ENCODE assay signal across 10 mouse cellular contexts in genomic region chr16:18620201-18620600, GRCm38 (mm10). TPM values are rescaled to one million over a fixed set of nuclear protein-coding genes. Genes with fewer than 3 reads are reported as not detected.
DNase-seq lines count a peak whose midpoint lies in the region; ATAC-seq and TF ChIP-seq lines count a peak whose summit lies in the region.
"Had no signal": no experiment of that assay in that cellular context is flagged by ENCODE, and none has a peak within 500 bp of the region (broad histone marks: within the 10 kb centered on the region; RNA-seq: fewer than 3 reads in every experiment).

No protein-coding gene starts in this region.

- no peak overlapping the region for H3K9ac ChIP-seq in hindbrain, embryonic 11.5 days (ENCODE audit: low read depth, low read length)
- H3K9ac ChIP-seq in embryonic facial prominence, embryonic 11.5 days (replicated peaks; ENCODE audit: low read length), result no peak overlapping the region
- H3K9ac ChIP-seq in limb, embryonic 13.5 days, result no peak overlapping the region

- no peak for ATAC-seq in hindbrain, embryonic 11.5 days (ENCODE audit: low FRiP score)
- no peak for ATAC-seq in embryonic facial prominence, embryonic 11.5 days (replicated peaks; ENCODE audit: insufficient number of reproducible peaks, low FRiP score, low TSS enrichment, low read depth)
- ATAC-seq in limb, embryonic 13.5 days (ENCODE audit: low FRiP score, low read depth), result no peak

- H3K27ac ChIP-seq in hindbrain, embryonic 11.5 days (ENCODE audit: low read depth, low read length), result no peak overlapping the region
- H3K27ac ChIP-seq in hindbrain, embryonic 10.5 days, result no peak overlapping the region
- no peak overlapping the region for H3K27ac ChIP-seq in embryonic facial prominence, embryonic 11.5 days (replicated peaks; ENCODE audit: low read depth, low read length)
- H3K27ac ChIP-seq in limb, embryonic 13.5 days, result no peak overlapping the region

- WGBS in hindbrain, embryonic 11.5 days, result 20% methylated on average over 6 of the region's 6 CpGs
- 21% methylated on average over 6 of the region's 6 CpGs for WGBS in hindbrain, embryonic 10.5 days
- WGBS in embryonic facial prominence, embryonic 11.5 days, result 14% methylated on average over 6 of the region's 6 CpGs
- WGBS in limb, embryonic 13.5 days, result 27% methylated on average over 6 of the region's 6 CpGs

- no peak overlapping the region; the same call in 1 of the 2 replicates for H3K4me3 ChIP-seq in hindbrain, embryonic 11.5 days (ENCODE audit: low read depth, low read length)
- no peak overlapping the region for H3K4me3 ChIP-seq in hindbrain, embryonic 10.5 days
- peak overlapping the region; percentile 79 for H3K4me3 ChIP-seq in E14TG2a.4 (replicated peaks; ENCODE audit: low read length)
- H3K4me3 ChIP-seq in embryonic facial prominence, embryonic 11.5 days (ENCODE audit: low read depth, low read length), result peak overlapping the region; percentile 48; the same call in 1 of the 2 replicates
- H3K4me3 ChIP-seq in limb, embryonic 13.5 days, result peak overlapping the region; percentile 56

- peak overlapping the region; percentile 79 for H3K4me2 ChIP-seq in hindbrain, embryonic 11.5 days (replicated peaks; ENCODE audit: low read depth, low read length)
- H3K4me2 ChIP-seq in embryonic facial prominence, embryonic 11.5 days (ENCODE audit: low read depth, low read length), result peak overlapping the region; percentile 96; the same call in 1 of the 2 replicates
- peak overlapping the region; percentile 96 for H3K4me2 ChIP-seq in limb, embryonic 13.5 days (replicated peaks)

- H3K27me3 ChIP-seq in hindbrain, embryonic 11.5 days (ENCODE audit: control insufficient read depth, insufficient read depth, low read length), result peaks cover 77% of the 10 kb centered on the region
- peaks cover 99% of the 10 kb centered on the region for H3K27me3 ChIP-seq in hindbrain, embryonic 10.5 days (ENCODE audit: insufficient read depth, poor library complexity, severe bottlenecking)
- peaks cover 97% of the 10 kb centered on the region for H3K27me3 ChIP-seq in E14TG2a.4 (ENCODE audit: insufficient read depth, low read length)
- H3K27me3 ChIP-seq in embryonic facial prominence, embryonic 11.5 days (ENCODE audit: control insufficient read depth, insufficient read depth, low read length), result peaks cover 78% of the 10 kb centered on the region
- peaks cover 88% of the 10 kb centered on the region for H3K27me3 ChIP-seq in limb, embryonic 13.5 days

- peaks cover 5% of the 10 kb centered on the region for H3K36me3 ChIP-seq in hindbrain, embryonic 11.5 days (ENCODE audit: control insufficient read depth, insufficient read depth, low read length)
- H3K36me3 ChIP-seq in hindbrain, embryonic 10.5 days, result peaks cover 33% of the 10 kb centered on the region
- H3K36me3 ChIP-seq in E14TG2a.4 (ENCODE audit: insufficient read depth, low read length), result no peaks in the 10 kb centered on the region
- H3K36me3 ChIP-seq in embryonic facial prominence, embryonic 11.5 days (replicated peaks; ENCODE audit: control insufficient read depth, insufficient read depth, low read depth, low read length), result peaks cover 4% of the 10 kb centered on the region
- H3K36me3 ChIP-seq in limb, embryonic 13.5 days, result peaks cover 29% of the 10 kb centered on the region
- H3K36me3 ChIP-seq: G1E had no signal

- no peak for DNase-seq in hindbrain, embryonic 11.5 days (ENCODE audit: low spot score)
- no peak for DNase-seq in hindbrain, embryonic 10.5 days (ENCODE audit: low spot score)
- DNase-seq in embryonic facial prominence, embryonic 11.5 days (ENCODE audit: low spot score), result no peak
- DNase-seq in gastrocnemius, adult 18-20 months (ENCODE audit: low spot score), result no peak
- DNase-seq in right cerebral cortex, postnatal 14 days, result no peak
- DNase-seq in thymus, postnatal 0 days (ENCODE audit: low spot score), result no peak

- H3K9me3 ChIP-seq in hindbrain, embryonic 11.5 days (ENCODE audit: control insufficient read depth, low read length), result no peaks in the 10 kb centered on the region
- H3K9me3 ChIP-seq in hindbrain, embryonic 10.5 days, result no peaks in the 10 kb centered on the region
- no peaks in the 10 kb centered on the region for H3K9me3 ChIP-seq in E14TG2a.4 (ENCODE audit: low read length)
- H3K9me3 ChIP-seq in embryonic facial prominence, embryonic 11.5 days (replicated peaks; ENCODE audit: control insufficient read depth, low read length), result no peaks in the 10 kb centered on the region
- H3K9me3 ChIP-seq in limb, embryonic 13.5 days, result no peaks in the 10 kb centered on the region

- TF ChIP-seq CTCF in E14TG2a.4 (conservative IDR thresholded peaks at IDR 0.05; ENCODE audit: low read length), result no peak

- H3K4me1 ChIP-seq in hindbrain, embryonic 11.5 days (replicated peaks; ENCODE audit: control insufficient read depth, insufficient read depth, low read length), result peaks cover 10% of the 10 kb centered on the region
- peaks cover 67% of the 10 kb centered on the region for H3K4me1 ChIP-seq in hindbrain, embryonic 10.5 days (replicated peaks)
- H3K4me1 ChIP-seq in E14TG2a.4 (replicated peaks; ENCODE audit: low read depth, low read length), result peaks cover 45% of the 10 kb centered on the region
- H3K4me1 ChIP-seq in embryonic facial prominence, embryonic 11.5 days (ENCODE audit: control insufficient read depth, insufficient read depth, low read length), result peaks cover 7% of the 10 kb centered on the region
- H3K4me1 ChIP-seq in limb, embryonic 13.5 days, result peaks cover 31% of the 10 kb centered on the region

RNA-seq across cellular contexts. Expression of gene Gp1bb, which starts 2.0 kb away (rescaled TPM):
- polyA plus RNA-seq in hindbrain, embryonic 11.5 days (2014; fragmentation: Nextera tagmentation; extraction: Ambion mirVana), result 8.9 and 9.5 TPM in 2 replicates
- 4.2 and 9.2 TPM in 2 replicates for polyA plus RNA-seq in hindbrain, embryonic 10.5 days (2016; fragmentation: Nextera tagmentation; extraction: Ambion mirVana)
- 5.8 and 6.4 TPM in 2 replicates for polyA plus RNA-seq in embryonic facial prominence, embryonic 11.5 days (2014; fragmentation: Nextera tagmentation; extraction: Ambion mirVana)
- polyA plus RNA-seq in limb, embryonic 13.5 days (2015; fragmentation: Nextera tagmentation; extraction: Ambion mirVana), result 2.6 and 3.6 TPM in 2 replicates
- total RNA-seq in gastrocnemius, adult 18-20 months (2021), result not detected
- polyA plus RNA-seq in thymus, postnatal 0 days (2015; fragmentation: Nextera tagmentation; extraction: Ambion mirVana), result 0.71 and 0.78 TPM in 2 replicates
- total RNA-seq: gastrocnemius, adult 8-10 months had no signal

RNA-seq across cellular contexts. Expression of gene Gm49601, which starts 6.0 kb away (rescaled TPM):
- 3.9 and 6.0 TPM in 2 replicates for polyA plus RNA-seq in hindbrain, embryonic 11.5 days (2014; fragmentation: Nextera tagmentation; extraction: Ambion mirVana)
- 3.4 and 8.5 TPM in 2 replicates for polyA plus RNA-seq in hindbrain, embryonic 10.5 days (2016; fragmentation: Nextera tagmentation; extraction: Ambion mirVana)
- 1.1 and 3.0 TPM in 2 replicates for polyA plus RNA-seq in embryonic facial prominence, embryonic 11.5 days (2014; fragmentation: Nextera tagmentation; extraction: Ambion mirVana)
- 5.9 and 6.0 TPM in 2 replicates for polyA plus RNA-seq in limb, embryonic 13.5 days (2015; fragmentation: Nextera tagmentation; extraction: Ambion mirVana)
- under 1 TPM in 1 of 2 experiments, not detected in 1; 0.47 TPM for total RNA-seq in gastrocnemius, adult 18-20 months (2021)
- polyA plus RNA-seq in thymus, postnatal 0 days (2015; fragmentation: Nextera tagmentation; extraction: Ambion mirVana), result not detected in 2 replicates
- polyA plus RNA-seq: G1E had no signal

RNA-seq across cellular contexts. Expression of gene Sept5, which starts 9.6 kb away (rescaled TPM):
- polyA plus RNA-seq in hindbrain, embryonic 11.5 days (2014; fragmentation: Nextera tagmentation; extraction: Ambion mirVana), result 63.4 and 64.4 TPM in 2 replicates
- 42.3 and 71.9 TPM in 2 replicates for polyA plus RNA-seq in hindbrain, embryonic 10.5 days (2016; fragmentation: Nextera tagmentation; extraction: Ambion mirVana)
- 33.7 and 39.9 TPM in 2 replicates for polyA plus RNA-seq in embryonic facial prominence, embryonic 11.5 days (2014; fragmentation: Nextera tagmentation; extraction: Ambion mirVana)
- 37.0 and 41.7 TPM in 2 replicates for polyA plus RNA-seq in limb, embryonic 13.5 days (2015; fragmentation: Nextera tagmentation; extraction: Ambion mirVana)
- total RNA-seq in gastrocnemius, adult 18-20 months (2021), result 1 to 10 TPM; 2.4 to 4.4 TPM
- 1.7 TPM in 2 replicates for polyA plus RNA-seq in thymus, postnatal 0 days (2015; fragmentation: Nextera tagmentation; extraction: Ambion mirVana)
- polyA plus RNA-seq: G1E had no signal

RNA-seq across cellular contexts. Expression of gene Tbx1, which starts 29.7 kb away (rescaled TPM):
- polyA plus RNA-seq in hindbrain, embryonic 11.5 days (2014; fragmentation: Nextera tagmentation; extraction: Ambion mirVana), result 6.4 and 7.4 TPM in 2 replicates
- 11.3 and 15.3 TPM in 2 replicates for polyA plus RNA-seq in hindbrain, embryonic 10.5 days (2016; fragmentation: Nextera tagmentation; extraction: Ambion mirVana)
- 6.3 and 6.8 TPM in 2 replicates for polyA plus RNA-seq in embryonic facial prominence, embryonic 11.5 days (2014; fragmentation: Nextera tagmentation; extraction: Ambion mirVana)
- 5.5 and 6.0 TPM in 2 replicates for polyA plus RNA-seq in limb, embryonic 13.5 days (2015; fragmentation: Nextera tagmentation; extraction: Ambion mirVana)
- 10 to 100 TPM in 1 of 2 experiments, 1 to 10 TPM in 1; 9.3 to 20.9 TPM for total RNA-seq in gastrocnemius, adult 18-20 months (2021)
- 0.24 and 0.25 TPM in 2 replicates for polyA plus RNA-seq in thymus, postnatal 0 days (2015; fragmentation: Nextera tagmentation; extraction: Ambion mirVana)
- polyA plus RNA-seq: G1E had no signal

Comparison
In these comparisons a context has a peak if more than half of its experiments do, and no peak if none do; other contexts are left out.
1. H3K4me3 ChIP-seq: peak in E14TG2a.4 (single experiment), embryonic facial prominence, embryonic 11.5 days (single experiment) and limb, embryonic 13.5 days (single experiment); none in hindbrain, embryonic 11.5 days (single experiment) and hindbrain, embryonic 10.5 days (single experiment).
2. RNA of gene Sept5, which starts 9.6 kb away (polyA plus RNA-seq): 42.3 to 71.9 TPM in hindbrain, embryonic 10.5 days, 63.4 to 64.4 TPM in hindbrain, embryonic 11.5 days, 37.0 to 41.7 TPM in limb, embryonic 13.5 days and 33.7 to 39.9 TPM in embryonic facial prominence, embryonic 11.5 days; 1.7 TPM in thymus, postnatal 0 days; every median in the first group is over 10 times any median in the second.
3. Peak in every context shown above with its lines, with median percentiles within 50 percentile points of each other: H3K4me2 ChIP-seq.